Mouse (Mus musculus) thymus, postnatal 4 days (tissue): ENCODE results near the gene Large2.

Experiments
- DNase-seq: peaks from one replicate; pipeline ENCODE4 v3.0.0; 2021

Large2 gene

GRCm38 (mm10) chr2:92390206-92390930 is 15.7 kb upstream of the Large2 start:
- DNase-seq: no peak

GRCm38 (mm10) chr2:92389645-92390044 is 15.0 kb upstream of the Large2 start:
- no peak for DNase-seq

- peak; percentile 71 for DNase-seq
These were observed 14.4 kb upstream of the Large2 start for GRCm38 (mm10) chr2:92388891-92389641.

GRCm38 (mm10) chr2:92388081-92388517 is 13.4 kb upstream of the Large2 start:
- no peak for DNase-seq

GRCm38 (mm10) chr2:92387646-92388045 is 13.0 kb upstream of the Large2 start:
- no peak for DNase-seq

- DNase-seq: no peak
These were observed 12.3 kb upstream of the Large2 start for GRCm38 (mm10) chr2:92386821-92387570.

- no peak for DNase-seq
These were observed 10.7 kb upstream of the Large2 start for GRCm38 (mm10) chr2:92385113-92386051.

- DNase-seq: peak; percentile 61
These were observed 9.4 kb upstream of the Large2 start for GRCm38 (mm10) chr2:92384101-92384500.

- DNase-seq: no peak
These were observed 8.1 kb upstream of the Large2 start for GRCm38 (mm10) chr2:92382759-92383158.

GRCm38 (mm10) chr2:92381901-92382588 is 7.4 kb upstream of the Large2 start, which contains the start of gene 1700029I15Rik:
Gene 1700029I15Rik, plus strand, starts transcription at chr2:92382538.
- DNase-seq: no peak

- no peak for DNase-seq
These were observed 6.5 kb upstream of the Large2 start for GRCm38 (mm10) chr2:92381161-92381560.

GRCm38 (mm10) chr2:92380495-92381050 is 5.9 kb upstream of the Large2 start:
- DNase-seq: no peak

- no peak for DNase-seq
These were observed 5.3 kb upstream of the Large2 start for GRCm38 (mm10) chr2:92379783-92380494.

- no peak for DNase-seq
These were observed 2.7 kb upstream of the Large2 start for GRCm38 (mm10) chr2:92377320-92377719.

GRCm38 (mm10) chr2:92376300-92376699 is 1.6 kb upstream of the Large2 start:
- no peak for DNase-seq

GRCm38 (mm10) chr2:92375788-92376187 is 1.1 kb upstream of the Large2 start:
- DNase-seq: no peak

- DNase-seq: peak; percentile 92
These were observed 492 bp upstream of the Large2 start for GRCm38 (mm10) chr2:92375099-92375623.

- DNase-seq: no peak
These were observed 1.2 kb downstream of the Large2 start for GRCm38 (mm10) chr2:92373437-92373813.

GRCm38 (mm10) chr2:92372767-92373436 is 1.8 kb downstream of the Large2 start:
- no peak for DNase-seq
